Mouse (Mus musculus): ENCODE data around the gene Ubqln5. TPM values are rescaled to one million over a fixed set of nuclear protein-coding genes. Genes with fewer than 3 reads are reported as not detected.

Ubqln5 gene
- polyA plus RNA-seq, 1 experiment from 2014 or later: not detected

DNA sequence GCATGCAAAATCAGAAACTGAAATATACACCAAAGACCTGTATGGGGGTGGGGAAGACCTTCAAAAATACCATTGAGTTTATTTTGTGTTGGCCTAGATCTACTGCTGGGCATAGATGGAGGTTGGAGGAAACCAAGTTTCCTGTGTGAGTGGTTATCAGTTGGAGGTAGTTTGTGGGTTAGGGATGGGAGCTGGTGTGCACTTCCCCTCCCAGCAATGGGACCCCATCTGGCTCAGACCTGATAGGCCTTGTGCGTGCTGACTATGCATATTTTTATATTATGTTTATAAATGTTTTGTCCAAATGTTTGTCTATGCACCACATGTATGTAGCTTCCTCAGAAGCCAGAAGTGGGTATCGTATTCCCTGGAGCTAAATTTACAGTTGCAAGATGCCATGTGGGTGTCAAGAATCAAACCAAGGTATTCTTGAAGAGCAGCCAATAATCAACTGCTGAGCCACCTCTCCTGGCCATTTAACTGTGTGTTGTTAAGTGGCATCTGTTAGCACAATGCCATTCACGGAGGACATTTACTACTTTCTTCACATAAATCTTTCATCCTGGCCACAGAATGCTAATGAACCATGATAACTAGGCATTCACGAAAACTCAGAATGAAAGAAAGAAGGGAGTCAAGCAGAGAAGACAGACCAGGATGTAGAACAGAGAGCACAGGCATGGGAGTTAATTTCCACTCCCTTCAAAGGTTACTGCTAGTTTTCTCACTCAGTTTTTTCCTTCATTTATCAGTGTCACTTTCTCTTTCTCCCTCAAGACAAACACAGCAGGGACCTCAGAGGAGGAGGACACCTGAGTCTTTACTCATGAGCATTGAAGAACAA, 25.5 kb downstream of the Ubqln5 start:
- no peak for ATAC-seq
- no peaks in the 10 kb centered on the region for H3K9me3 ChIP-seq (ENCODE audit: control insufficient read depth, low read length)
- no peak overlapping the region for H3K9ac ChIP-seq (replicated peaks; ENCODE audit: low read depth, low read length)
- H3K4me2 ChIP-seq (ENCODE audit: low read length): no peak overlapping the region
- H3K27me3 ChIP-seq (replicated peaks; ENCODE audit: control insufficient read depth, insufficient read depth, low read length): no peaks in the 10 kb centered on the region
- H3K36me3 ChIP-seq (ENCODE audit: control insufficient read depth, insufficient read depth): no peaks in the 10 kb centered on the region
- no peaks in the 10 kb centered on the region for H3K4me1 ChIP-seq (replicated peaks; ENCODE audit: control insufficient read depth, insufficient read depth, low read length)
- H3K27ac ChIP-seq (ENCODE audit: low read length): no peak overlapping the region
- WGBS: 54% methylated on average over 4 of the region's 4 CpGs
- H3K4me3 ChIP-seq (replicated peaks; ENCODE audit: low read length): no peak overlapping the region

DNA sequence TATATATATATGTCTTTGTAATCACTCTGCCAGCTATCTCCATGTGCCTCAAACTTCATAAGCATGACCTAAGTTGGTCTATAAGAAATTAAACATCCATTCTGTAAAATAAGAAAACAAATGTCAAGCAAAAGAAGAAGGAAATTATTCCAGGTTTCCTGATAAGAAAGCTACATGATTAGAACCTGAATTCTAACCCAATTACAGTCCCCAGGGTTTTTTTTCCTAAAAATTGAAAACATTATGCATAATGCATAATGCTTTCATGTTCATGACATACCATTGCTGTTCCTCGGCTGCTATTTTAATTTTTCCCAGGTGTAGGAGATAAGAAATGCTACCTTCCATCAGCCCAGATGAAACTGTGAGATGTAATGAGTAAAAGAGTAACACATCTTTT, 44.3 kb downstream of the Ubqln5 start, which contains the start of gene Olfr645:
Olfr645 (minus strand) TSS at position 101 of the 400 bp plus-strand sequence.
- Histone ChIP-seq H3K4me2 (ENCODE audit: low read length) (no peak within 1 kb of the TSS), H3K4me1 (replicated peaks; ENCODE audit: control insufficient read depth, insufficient read depth, low read length) (no peaks in the 10 kb centered on the region), H3K4me3 (replicated peaks; ENCODE audit: low read length) (no peak within 1 kb of the TSS), H3K9ac (replicated peaks; ENCODE audit: low read depth, low read length) (no peak within 1 kb of the TSS), H3K27ac (ENCODE audit: low read length) (no peak within 1 kb of the TSS), H3K36me3 (ENCODE audit: control insufficient read depth, insufficient read depth) (no peaks in the 10 kb centered on the region), H3K27me3 (replicated peaks; ENCODE audit: control insufficient read depth, insufficient read depth, low read length) (no peaks in the 10 kb centered on the region), H3K9me3 (ENCODE audit: control insufficient read depth, low read length) (no peaks in the 10 kb centered on the region)
- WGBS: 88% methylated on average over 1 of the region's 1 CpGs
- no peak for ATAC-seq

Other genes starting within 250 kb of the Ubqln5 start
- not detected in 2 replicates for gene Olfr66, start 243.6 kb downstream of the Ubqln5 start, polyA plus RNA-seq (2015; fragmentation: Nextera tagmentation; extraction: Ambion mirVana)
- gene Olfr64, start 235.3 kb downstream of the Ubqln5 start, polyA plus RNA-seq (2015; fragmentation: Nextera tagmentation; extraction: Ambion mirVana): not detected in 2 replicates
- gene Olfr65, start 226.3 kb downstream of the Ubqln5 start, polyA plus RNA-seq (2015; fragmentation: Nextera tagmentation; extraction: Ambion mirVana): not detected in 2 replicates
- not detected in 2 replicates for gene Olfr631, start 201.0 kb downstream of the Ubqln5 start, polyA plus RNA-seq (2015; fragmentation: Nextera tagmentation; extraction: Ambion mirVana)
- not detected in 2 replicates for gene Olfr632, start 195.5 kb downstream of the Ubqln5 start, polyA plus RNA-seq (2015; fragmentation: Nextera tagmentation; extraction: Ambion mirVana)
- not detected in 2 replicates for gene Olfr633, start 185.4 kb downstream of the Ubqln5 start, polyA plus RNA-seq (2015; fragmentation: Nextera tagmentation; extraction: Ambion mirVana)
- gene Olfr635, start 158.7 kb downstream of the Ubqln5 start, polyA plus RNA-seq (2015; fragmentation: Nextera tagmentation; extraction: Ambion mirVana): not detected in 2 replicates
- gene Olfr638, start 131.1 kb downstream of the Ubqln5 start, polyA plus RNA-seq (2015; fragmentation: Nextera tagmentation; extraction: Ambion mirVana): not detected in 2 replicates
- not detected in 2 replicates for gene Olfr639, start 112.5 kb downstream of the Ubqln5 start, polyA plus RNA-seq (2015; fragmentation: Nextera tagmentation; extraction: Ambion mirVana)
- not detected in 2 replicates for gene Olfr640, start 104.3 kb downstream of the Ubqln5 start, polyA plus RNA-seq (2015; fragmentation: Nextera tagmentation; extraction: Ambion mirVana)
- not detected in 2 replicates for gene Olfr641, start 94.4 kb downstream of the Ubqln5 start, polyA plus RNA-seq (2015; fragmentation: Nextera tagmentation; extraction: Ambion mirVana)
- not detected in 2 replicates for gene Olfr642, start 77.2 kb downstream of the Ubqln5 start, polyA plus RNA-seq (2015; fragmentation: Nextera tagmentation; extraction: Ambion mirVana)
- gene 4930516K23Rik, start 68.4 kb downstream of the Ubqln5 start, polyA plus RNA-seq (2015; fragmentation: Nextera tagmentation; extraction: Ambion mirVana): not detected in 2 replicates
- gene Olfr644, start 58.0 kb downstream of the Ubqln5 start, polyA plus RNA-seq (2015; fragmentation: Nextera tagmentation; extraction: Ambion mirVana): not detected in 2 replicates
- not detected in 2 replicates for gene Olfr645, start 44.4 kb downstream of the Ubqln5 start, polyA plus RNA-seq (2015; fragmentation: Nextera tagmentation; extraction: Ambion mirVana)
- gene Olfr646, start 25.0 kb downstream of the Ubqln5 start, polyA plus RNA-seq (2015; fragmentation: Nextera tagmentation; extraction: Ambion mirVana): not detected in 2 replicates
- not detected in 2 replicates for gene Olfr643, start 7.6 kb upstream of the Ubqln5 start, polyA plus RNA-seq (2015; fragmentation: Nextera tagmentation; extraction: Ambion mirVana)
- gene Ubqln3, start 13.5 kb upstream of the Ubqln5 start, polyA plus RNA-seq (2015; fragmentation: Nextera tagmentation; extraction: Ambion mirVana): 0.10 TPM in 1 of 2 replicates, not detected in the other
- not detected in 2 replicates for gene Ubqlnl, start 20.7 kb upstream of the Ubqln5 start, polyA plus RNA-seq (2015; fragmentation: Nextera tagmentation; extraction: Ambion mirVana)
- gene Olfm5, start 35.0 kb upstream of the Ubqln5 start, polyA plus RNA-seq (2015; fragmentation: Nextera tagmentation; extraction: Ambion mirVana): 2.1 TPM in 1 of 2 replicates, not detected in the other
- 0.45 and 0.81 TPM in 2 replicates for gene Olfr648, start 53.6 kb upstream of the Ubqln5 start, polyA plus RNA-seq (2015; fragmentation: Nextera tagmentation; extraction: Ambion mirVana)
- gene Olfr649, start 66.2 kb upstream of the Ubqln5 start, polyA plus RNA-seq (2015; fragmentation: Nextera tagmentation; extraction: Ambion mirVana): not detected in 2 replicates
- 0.31 and 0.61 TPM in 2 replicates for gene Trim6, start 89.0 kb upstream of the Ubqln5 start, polyA plus RNA-seq (2015; fragmentation: Nextera tagmentation; extraction: Ambion mirVana)
- gene Trim34a, start 114.6 kb upstream of the Ubqln5 start, polyA plus RNA-seq (2015; fragmentation: Nextera tagmentation; extraction: Ambion mirVana): 0.54 and 0.67 TPM in 2 replicates
- gene Trim5, start 158.3 kb upstream of the Ubqln5 start, polyA plus RNA-seq (2015; fragmentation: Nextera tagmentation; extraction: Ambion mirVana): 0.23 TPM in 1 of 2 replicates, not detected in the other
- gene Trim12a, start 185.6 kb upstream of the Ubqln5 start, polyA plus RNA-seq (2015; fragmentation: Nextera tagmentation; extraction: Ambion mirVana): 0.96 and 1.6 TPM in 2 replicates
- gene Trim34b, start 199.6 kb upstream of the Ubqln5 start, polyA plus RNA-seq (2015; fragmentation: Nextera tagmentation; extraction: Ambion mirVana): not detected in 2 replicates
- gene Trim12c, start 223.5 kb upstream of the Ubqln5 start, polyA plus RNA-seq (2015; fragmentation: Nextera tagmentation; extraction: Ambion mirVana): 1.1 and 1.2 TPM in 2 replicates
- gene Trim30b, start 240.1 kb upstream of the Ubqln5 start, polyA plus RNA-seq (2015; fragmentation: Nextera tagmentation; extraction: Ambion mirVana): not detected in 2 replicates

Measured in forebrain, embryonic 16.5 days (tissue).